Mouse (Mus musculus): ENCODE measurements around the gene Olfr1333. TPM values are rescaled to one million over a fixed set of nuclear protein-coding genes. Genes with fewer than 3 reads are reported as not detected.
"Not testable (repeated sequence)": the region's sequence is repeated elsewhere in the genome, so short reads cannot be mapped to it uniquely, and the experiment has no call there.

Gene Olfr1333
- polyA plus RNA-seq (2015; fragmentation: Nextera tagmentation; extraction: Ambion mirVana), result not detected in 2 replicates

DNA sequence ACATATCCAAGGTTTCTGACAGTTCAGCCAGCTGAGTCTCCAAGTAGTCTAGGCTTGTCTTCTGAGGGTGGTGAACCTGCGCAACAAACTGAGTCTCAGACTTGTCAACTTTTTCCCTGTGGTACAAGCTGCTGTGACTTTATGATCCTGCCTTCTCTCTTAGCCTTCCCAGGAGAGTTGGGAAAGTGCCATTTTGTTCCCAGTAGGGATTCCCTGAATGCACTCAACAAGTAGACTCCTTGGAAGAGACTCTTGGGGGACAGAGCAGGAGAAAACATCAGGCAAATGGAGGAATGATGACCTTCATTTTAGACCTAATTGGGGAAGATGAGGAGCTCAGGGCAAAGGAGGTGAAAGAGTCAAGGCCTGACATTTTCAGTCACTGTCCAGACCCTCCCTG, at the start of gene Olfr1333:
Gene Olfr1333 (minus strand): TSS at position 101 of the 400 bp plus-strand sequence.
- Histone ChIP-seq H3K9me3 (replicated peaks) (no peaks in the 10 kb centered on the region), H3K4me3 (replicated peaks) (no peak within 1 kb of the TSS), H3K27ac (replicated peaks) (no peak within 1 kb of the TSS), H3K36me3 (replicated peaks) (no peaks in the 10 kb centered on the region), H3K9ac (no peak within 1 kb of the TSS), H3K27me3 (no peaks in the 10 kb centered on the region), H3K4me1 (replicated peaks) (no peaks in the 10 kb centered on the region), H3K4me2 (no peak within 1 kb of the TSS)
- ATAC-seq (ENCODE audit: insufficient read depth), result no peak
- WGBS (ENCODE audit: insufficient replicate concordance), result 73% methylated on average over 1 of the region's 1 CpGs

DNA sequence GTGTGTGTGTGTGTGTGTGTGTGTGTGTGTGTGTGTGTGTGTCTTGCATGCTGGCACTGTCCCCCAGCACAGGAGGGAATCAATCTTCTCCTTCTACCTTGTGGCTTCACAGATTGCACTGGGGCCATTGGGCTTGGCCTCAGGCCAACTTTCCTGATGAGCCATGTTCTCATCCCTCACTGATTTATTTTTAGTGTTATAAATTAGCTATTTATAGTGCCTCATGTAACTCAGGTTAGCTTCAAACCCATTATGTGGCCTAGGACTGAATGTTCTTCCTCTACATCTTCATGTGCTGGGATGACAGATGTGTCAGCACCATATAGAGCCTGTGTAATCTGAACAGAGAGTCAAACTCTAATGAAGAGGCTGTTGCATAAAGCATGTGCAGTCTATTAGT, 31.5 kb upstream of the Olfr1333 start:
- H3K4me1 ChIP-seq (replicated peaks), result no peaks in the 10 kb centered on the region
- no peak overlapping the region for H3K27ac ChIP-seq (replicated peaks)
- H3K27me3 ChIP-seq, result no peaks in the 10 kb centered on the region
- no peaks in the 10 kb centered on the region for H3K9me3 ChIP-seq (replicated peaks)
- H3K4me3 ChIP-seq (replicated peaks), result no peak overlapping the region
- no peak overlapping the region for H3K4me2 ChIP-seq
- H3K9ac ChIP-seq, result no peak overlapping the region
- H3K36me3 ChIP-seq (replicated peaks), result no peaks in the 10 kb centered on the region
- ATAC-seq (ENCODE audit: insufficient read depth), result no peak

GRCm38 (mm10) chr4:118864349-118864748, 28.3 kb upstream of the Olfr1333 start, which contains the start of gene Olfr1331:
TSS of gene Olfr1331 (plus strand) at chr4:118864649.
- Histone ChIP-seq H3K4me2 (no peak within 1 kb of the TSS), H3K4me3 (replicated peaks) (no peak within 1 kb of the TSS), H3K9me3 (replicated peaks) (no peaks in the 10 kb centered on the region), H3K27me3 (no peaks in the 10 kb centered on the region), H3K27ac (replicated peaks) (no peak within 1 kb of the TSS), H3K9ac (no peak within 1 kb of the TSS), H3K4me1 (replicated peaks) (no peaks in the 10 kb centered on the region), H3K36me3 (replicated peaks) (no peaks in the 10 kb centered on the region)
- no peak for ATAC-seq (ENCODE audit: insufficient read depth)
- WGBS (ENCODE audit: insufficient replicate concordance), result 65% methylated on average over 1 of the region's 1 CpGs

GRCm38 (mm10) chr4:118862704-118863103, 26.6 kb upstream of the Olfr1333 start:
- Histone ChIP-seq H3K4me1 (replicated peaks) (no peaks in the 10 kb centered on the region), H3K36me3 (replicated peaks) (no peaks in the 10 kb centered on the region), H3K27ac (replicated peaks) (no peak overlapping the region), H3K4me3 (replicated peaks) (no peak overlapping the region), H3K4me2 (no peak overlapping the region), H3K9me3 (replicated peaks) (no peaks in the 10 kb centered on the region), H3K27me3 (no peaks in the 10 kb centered on the region), H3K9ac (no peak overlapping the region)
- ATAC-seq (ENCODE audit: insufficient read depth), result no peak
- 39% methylated on average over 4 of the region's 4 CpGs for WGBS (ENCODE audit: insufficient replicate concordance)

DNA sequence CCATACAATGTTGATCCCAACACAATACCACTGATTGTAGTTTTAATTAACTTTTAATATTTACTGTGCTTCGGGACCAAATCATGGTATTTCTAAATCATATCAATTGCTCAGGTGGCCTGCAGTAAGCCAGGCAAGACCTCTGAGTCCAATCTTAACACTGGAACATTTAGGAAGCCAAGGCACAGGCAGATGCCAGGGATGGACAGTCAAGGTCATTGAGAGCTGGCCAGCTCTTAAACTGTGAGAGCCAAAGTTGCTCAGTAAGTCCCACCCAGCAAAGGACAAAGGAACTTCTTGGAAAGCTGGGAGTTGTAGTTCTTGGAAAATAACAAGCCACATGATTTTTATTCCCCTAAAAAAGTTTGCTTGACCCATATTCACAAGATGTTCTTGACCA, 25.7 kb upstream of the Olfr1333 start:
- no peak overlapping the region for H3K4me2 ChIP-seq
- no peak overlapping the region for H3K9ac ChIP-seq
- WGBS (ENCODE audit: insufficient replicate concordance), result 54% methylated on average over 1 of the region's 1 CpGs
- no peak overlapping the region for H3K27ac ChIP-seq (replicated peaks)
- H3K27me3 ChIP-seq, result no peaks in the 10 kb centered on the region
- no peaks in the 10 kb centered on the region for H3K9me3 ChIP-seq (replicated peaks)
- no peaks in the 10 kb centered on the region for H3K4me1 ChIP-seq (replicated peaks)
- no peak for ATAC-seq (ENCODE audit: insufficient read depth)
- H3K36me3 ChIP-seq (replicated peaks), result no peaks in the 10 kb centered on the region
- H3K4me3 ChIP-seq (replicated peaks), result no peak overlapping the region

- H3K27ac ChIP-seq (replicated peaks), result no peak overlapping the region
- H3K27me3 ChIP-seq, result no peaks in the 10 kb centered on the region
- H3K4me2 ChIP-seq, result no peak overlapping the region
- WGBS (ENCODE audit: insufficient replicate concordance), result 78% methylated on average over 1 of the region's 1 CpGs
- H3K9ac ChIP-seq, result no peak overlapping the region
- H3K9me3 ChIP-seq (replicated peaks), result no peaks in the 10 kb centered on the region
- H3K36me3 ChIP-seq (replicated peaks), result no peaks in the 10 kb centered on the region
- H3K4me3 ChIP-seq (replicated peaks), result no peak overlapping the region
- H3K4me1 ChIP-seq (replicated peaks), result no peaks in the 10 kb centered on the region
- ATAC-seq (ENCODE audit: insufficient read depth), result no peak
Measured at GRCm38 (mm10) chr4:118818921-118819320, 17.2 kb downstream of the Olfr1333 start.

DNA sequence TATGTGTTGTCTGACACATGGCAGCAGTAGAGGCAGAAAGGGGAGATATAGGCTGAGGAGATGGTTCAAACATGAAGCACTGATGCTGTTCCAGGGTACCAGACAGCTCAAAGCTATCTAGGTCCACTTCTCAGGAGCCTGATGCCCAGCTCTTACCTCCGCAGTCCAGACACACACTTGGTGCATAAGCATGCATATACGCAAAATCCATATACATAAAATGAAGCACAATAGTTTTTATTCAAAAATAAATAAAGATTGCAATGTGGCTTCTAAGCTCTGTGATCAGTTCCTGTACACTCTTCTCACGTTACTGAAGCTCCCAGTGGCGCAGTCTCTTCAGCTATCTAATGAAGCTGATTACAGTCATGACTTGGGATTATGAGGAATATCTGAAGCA, 26.2 kb downstream of the Olfr1333 start, which contains the start of gene Olfr1335:
Gene Olfr1335 (minus strand): TSS at position 101 of the 400 bp plus-strand sequence.
- Histone ChIP-seq H3K36me3 (replicated peaks) (no peaks in the 10 kb centered on the region), H3K4me1 (replicated peaks) (no peaks in the 10 kb centered on the region), H3K9ac (no peak within 1 kb of the TSS), H3K4me3 (replicated peaks) (no peak within 1 kb of the TSS), H3K4me2 (no peak within 1 kb of the TSS), H3K27me3 (no peaks in the 10 kb centered on the region), H3K27ac (replicated peaks) (no peak within 1 kb of the TSS), H3K9me3 (replicated peaks) (no peaks in the 10 kb centered on the region)
- ATAC-seq (ENCODE audit: insufficient read depth), result no peak
- WGBS (ENCODE audit: insufficient replicate concordance), result 65% methylated on average over 4 of the region's 4 CpGs

DNA sequence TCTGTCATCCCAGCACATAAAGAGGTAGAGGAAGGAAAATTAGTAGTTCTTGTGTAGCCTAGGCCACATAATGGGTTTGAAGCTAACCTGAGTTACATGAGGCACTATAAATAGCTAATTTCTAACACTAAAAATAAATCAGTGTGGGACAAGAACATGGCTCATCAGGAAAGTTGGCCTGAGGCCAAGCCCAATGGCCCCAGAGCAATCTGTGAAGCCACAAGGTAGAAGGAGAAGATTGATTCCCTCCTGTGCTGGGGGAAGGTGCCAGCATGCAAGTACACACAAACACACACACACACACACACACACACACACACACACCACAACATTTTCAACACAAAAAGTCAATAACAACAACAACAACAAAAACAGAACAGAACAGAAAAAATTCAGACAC, 43.3 kb downstream of the Olfr1333 start:
- ATAC-seq (ENCODE audit: insufficient read depth); H3K27me3 ChIP-seq; H3K4me2 ChIP-seq; H3K36me3 ChIP-seq (replicated peaks); H3K9me3 ChIP-seq (replicated peaks); H3K27ac ChIP-seq (replicated peaks); H3K4me3 ChIP-seq (replicated peaks); H3K9ac ChIP-seq; H3K4me1 ChIP-seq (replicated peaks): not testable (repeated sequence)

- H3K9me3 ChIP-seq (replicated peaks), result no peaks in the 10 kb centered on the region
- H3K27me3 ChIP-seq, result no peaks in the 10 kb centered on the region
- no peak within 1 kb of the TSS for H3K9ac ChIP-seq
- no peaks in the 10 kb centered on the region for H3K4me1 ChIP-seq (replicated peaks)
- ATAC-seq (ENCODE audit: insufficient read depth), result no peak
- no peak within 1 kb of the TSS for H3K27ac ChIP-seq (replicated peaks)
- WGBS (ENCODE audit: insufficient replicate concordance), result 45% methylated on average over 2 of the region's 2 CpGs
- H3K4me3 ChIP-seq (replicated peaks), result no peak within 1 kb of the TSS
- no peak within 1 kb of the TSS for H3K4me2 ChIP-seq
- H3K36me3 ChIP-seq (replicated peaks), result no peaks in the 10 kb centered on the region
Measured at GRCm38 (mm10) chr4:118782486-118782885, 53.6 kb downstream of the Olfr1333 start, which contains the start of gene Olfr1337. TSS of gene Olfr1337 (minus strand) at chr4:118782586.

Other genes starting within 250 kb of the Olfr1333 start
- gene Cfap57, start 215.5 kb downstream of the Olfr1333 start, polyA plus RNA-seq (2015; fragmentation: Nextera tagmentation; extraction: Ambion mirVana), result 0.75 and 0.82 TPM in 2 replicates
- gene Ebna1bp2, start 215.5 kb downstream of the Olfr1333 start, polyA plus RNA-seq (2015; fragmentation: Nextera tagmentation; extraction: Ambion mirVana), result 50.8 and 62.9 TPM in 2 replicates
- gene Olfr62, start 177.3 kb downstream of the Olfr1333 start, polyA plus RNA-seq (2015; fragmentation: Nextera tagmentation; extraction: Ambion mirVana), result not detected in 2 replicates
- gene Olfr1342, start 143.5 kb downstream of the Olfr1333 start, polyA plus RNA-seq (2015; fragmentation: Nextera tagmentation; extraction: Ambion mirVana), result not detected in 2 replicates
- not detected in 2 replicates for gene Olfr1341, start 132.8 kb downstream of the Olfr1333 start, polyA plus RNA-seq (2015; fragmentation: Nextera tagmentation; extraction: Ambion mirVana)
- not detected in 2 replicates for gene Olfr1340, start 116.1 kb downstream of the Olfr1333 start, polyA plus RNA-seq (2015; fragmentation: Nextera tagmentation; extraction: Ambion mirVana)
- not detected in 2 replicates for gene Olfr1339, start 104.1 kb downstream of the Olfr1333 start, polyA plus RNA-seq (2015; fragmentation: Nextera tagmentation; extraction: Ambion mirVana)
- gene Olfr1338, start 77.5 kb downstream of the Olfr1333 start, polyA plus RNA-seq (2015; fragmentation: Nextera tagmentation; extraction: Ambion mirVana), result not detected in 2 replicates
- not detected in 2 replicates for gene Olfr1337, start 53.7 kb downstream of the Olfr1333 start, polyA plus RNA-seq (2015; fragmentation: Nextera tagmentation; extraction: Ambion mirVana)
- not detected in 2 replicates for gene Olfr1335, start 26.3 kb downstream of the Olfr1333 start, polyA plus RNA-seq (2015; fragmentation: Nextera tagmentation; extraction: Ambion mirVana)
- gene Olfr1331, start 28.4 kb upstream of the Olfr1333 start, polyA plus RNA-seq (2015; fragmentation: Nextera tagmentation; extraction: Ambion mirVana), result not detected in 2 replicates
- not detected in 2 replicates for gene Olfr1330, start 52.3 kb upstream of the Olfr1333 start, polyA plus RNA-seq (2015; fragmentation: Nextera tagmentation; extraction: Ambion mirVana)
- not detected in 2 replicates for gene Olfr1329, start 81.2 kb upstream of the Olfr1333 start, polyA plus RNA-seq (2015; fragmentation: Nextera tagmentation; extraction: Ambion mirVana)
- gene Olfr1328, start 102.3 kb upstream of the Olfr1333 start, polyA plus RNA-seq (2015; fragmentation: Nextera tagmentation; extraction: Ambion mirVana), result not detected in 2 replicates
- gene Lao1, start 125.3 kb upstream of the Olfr1333 start, polyA plus RNA-seq (2015; fragmentation: Nextera tagmentation; extraction: Ambion mirVana), result not detected in 2 replicates

Data from liver, embryonic 15.5 days (tissue).